Mouse (Mus musculus) liver, postnatal 0 days (tissue): ENCODE measurements around the gene Zbtb9.

Source experiments
- CTCF ChIP-seq: sonication (generic); IDR thresholded peaks from 2 replicates; pipeline ENCODE4 v1.5.1; 2016; ENCODE audit warnings: antibody characterized with exemption, low read depth
- EP300 ChIP-seq: IDR thresholded peaks from 2 replicates; pipeline ENCODE4 v1.6.1; 2016; ENCODE audit warnings: antibody characterized with exemption, low read depth, mild to moderate bottlenecking

DNA sequence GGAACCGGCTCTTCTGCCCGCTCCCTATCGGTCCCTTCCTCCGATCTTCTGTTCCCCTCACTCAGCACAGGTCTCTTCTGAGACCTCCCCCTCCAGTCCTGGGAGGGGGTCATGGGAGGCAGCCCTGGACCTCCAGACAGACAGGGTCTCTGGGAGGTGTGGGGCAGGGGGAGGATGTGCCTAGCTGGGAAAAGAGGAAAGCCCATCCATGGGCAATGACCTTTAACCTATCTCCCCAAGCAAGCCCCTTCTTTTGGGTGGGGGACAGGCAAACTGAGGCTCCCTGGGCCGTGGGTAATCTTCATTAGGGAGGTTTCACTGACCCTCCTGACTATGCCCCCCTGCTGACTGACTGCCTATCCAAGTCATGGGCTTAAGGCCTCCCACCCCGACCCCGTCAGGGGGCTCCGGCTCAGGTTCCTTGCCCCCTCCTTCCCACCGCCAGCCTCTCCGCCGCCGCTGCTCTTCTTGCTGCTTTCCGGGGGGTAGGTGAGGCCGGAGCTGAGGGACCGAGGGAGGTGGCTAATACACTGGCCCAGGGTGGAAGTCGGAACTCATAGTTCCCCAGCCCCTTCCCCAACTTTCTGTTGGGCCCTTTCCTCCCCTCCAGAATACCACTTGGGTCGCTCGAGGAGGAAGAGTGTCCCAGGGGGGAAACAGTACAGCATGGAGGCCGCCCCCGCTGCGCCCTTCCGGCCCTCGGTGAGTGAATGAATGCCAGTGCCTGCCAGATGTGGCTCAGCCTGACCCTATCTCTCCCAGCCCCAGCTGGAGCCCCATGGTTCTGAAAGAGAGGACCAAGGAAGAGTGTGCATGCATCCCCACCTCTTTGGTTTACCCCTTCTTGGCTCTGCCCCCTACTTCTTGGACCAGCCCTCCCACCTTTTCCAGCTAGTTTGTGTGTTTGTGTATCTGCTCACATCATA lies 20.8 kb upstream of the Zbtb9 start:
- TF ChIP-seq CTCF: no peak
- TF ChIP-seq EP300: no peak
